Mouse (Mus musculus) ES-E14 (cell line): ENCODE data around the gene Ehbp1.

ENCODE experiments used
- CHD2 ChIP-seq: IDR thresholded peaks from 2 replicates; pipeline ENCODE4 v1.6.1; 2014; ENCODE audit warnings: mild to moderate bottlenecking, low read depth, low read length, inconsistent platforms
- HCFC1 ChIP-seq: IDR thresholded peaks from 2 replicates; pipeline ENCODE4 v1.6.1; 2012; ENCODE audit warnings: low read length, inconsistent platforms, borderline replicate concordance; ENCODE audit not compliant: insufficient read depth
- ZC3H11A ChIP-seq: IDR thresholded peaks from 2 replicates; pipeline ENCODE4 v1.6.1; 2012; ENCODE audit warnings: low read depth, mild to moderate bottlenecking, inconsistent platforms, low read length, borderline replicate concordance

DNA sequence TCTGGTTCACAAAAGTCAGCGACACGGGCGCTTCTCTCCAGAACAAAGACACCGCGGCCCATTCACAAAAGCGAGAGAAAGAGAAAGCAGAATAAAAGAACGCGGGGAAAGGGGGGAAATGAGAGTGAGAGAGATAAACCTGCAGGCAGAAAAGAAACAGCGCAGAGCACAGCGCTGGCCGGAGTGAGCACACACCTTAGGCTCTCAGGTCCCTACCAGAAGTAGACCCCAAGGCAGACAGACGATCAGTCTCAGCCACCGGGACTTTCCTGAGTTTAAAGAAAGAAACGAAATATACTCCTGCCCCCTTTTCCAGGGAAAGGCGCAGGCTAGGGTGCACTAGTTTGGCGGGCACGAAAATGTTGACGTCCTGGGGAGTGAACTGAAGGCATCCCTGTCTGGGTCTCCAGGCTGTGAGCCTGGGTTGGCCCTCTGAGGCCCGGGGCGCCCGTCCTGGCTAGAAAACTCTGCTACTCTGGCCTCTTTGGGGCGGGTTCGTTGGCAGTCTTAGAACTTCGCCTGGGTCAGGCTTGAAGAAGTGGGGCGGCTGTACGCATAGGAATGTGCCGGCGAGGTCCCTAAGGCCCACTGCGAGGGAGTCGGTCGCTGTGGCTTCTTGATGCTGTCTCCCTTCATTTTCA is 338.6 kb downstream of the Ehbp1 start:
- TF ChIP-seq ZC3H11A (no peak), HCFC1 (no peak), CHD2 (no peak)
